Mouse (Mus musculus) adrenal gland, adult 8-10 months (tissue): ENCODE data around the gene Gm49355. TPM values are rescaled to one million over a fixed set of nuclear protein-coding genes. Genes with fewer than 3 reads are reported as not detected.

Source experiments
- DNase-seq: peaks from one replicate; pipeline ENCODE4 v3.0.0; 2022
- total RNA-seq, 4 experiments: library from RNA; stranded (reverse); gene quantifications; 2 replicates each; pipeline ENCODE4 v1.2.4; 2022

The Gm49355 gene
- total RNA-seq, 4 experiments from 2014 or later = 0.09 to 0.40 (median 0.19) TPM

DNA sequence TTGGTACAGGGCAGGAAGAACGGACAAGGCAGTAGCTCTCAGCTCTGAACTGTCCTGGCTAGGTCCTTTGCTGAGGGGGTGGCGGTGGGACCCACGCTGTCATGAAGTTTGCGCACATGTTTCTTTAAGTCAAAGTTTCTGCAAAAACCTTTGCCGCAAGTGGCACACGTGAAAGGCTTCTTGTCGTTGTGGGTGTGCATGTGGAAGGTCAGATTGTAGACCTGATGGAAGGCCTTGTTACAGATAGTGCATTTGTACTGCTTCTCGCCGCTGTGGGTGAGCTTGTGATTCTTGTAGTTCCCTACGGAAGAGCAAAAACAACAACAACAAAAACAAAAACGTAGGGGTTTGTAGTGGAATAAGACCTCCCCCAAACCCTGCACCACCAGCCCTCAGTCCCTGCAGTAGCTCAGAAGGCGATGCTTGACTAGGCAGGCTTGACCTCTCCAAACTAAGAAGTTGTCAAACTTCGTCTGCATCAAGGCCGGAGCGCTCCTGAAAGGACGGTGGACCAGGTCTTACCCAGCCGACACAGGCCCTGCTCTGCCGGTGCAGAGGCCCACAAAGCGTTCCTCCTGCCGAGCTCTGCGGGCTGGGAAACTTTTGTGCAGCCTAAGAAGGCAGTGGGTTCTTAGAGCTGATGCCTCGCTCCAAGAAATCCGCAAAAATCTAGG is 58.8 kb downstream of the Gm49355 start:
- no peak for DNase-seq

GRCm38 (mm10) chr14:12343451-12343941 is 59.7 kb downstream of the Gm49355 start:
- no peak for DNase-seq

GRCm38 (mm10) chr14:12344061-12344745 is 60.4 kb downstream of the Gm49355 start:
- no peak for DNase-seq

GRCm38 (mm10) chr14:12344746-12345240 is 61.0 kb downstream of the Gm49355 start:
- no peak for DNase-seq

DNA sequence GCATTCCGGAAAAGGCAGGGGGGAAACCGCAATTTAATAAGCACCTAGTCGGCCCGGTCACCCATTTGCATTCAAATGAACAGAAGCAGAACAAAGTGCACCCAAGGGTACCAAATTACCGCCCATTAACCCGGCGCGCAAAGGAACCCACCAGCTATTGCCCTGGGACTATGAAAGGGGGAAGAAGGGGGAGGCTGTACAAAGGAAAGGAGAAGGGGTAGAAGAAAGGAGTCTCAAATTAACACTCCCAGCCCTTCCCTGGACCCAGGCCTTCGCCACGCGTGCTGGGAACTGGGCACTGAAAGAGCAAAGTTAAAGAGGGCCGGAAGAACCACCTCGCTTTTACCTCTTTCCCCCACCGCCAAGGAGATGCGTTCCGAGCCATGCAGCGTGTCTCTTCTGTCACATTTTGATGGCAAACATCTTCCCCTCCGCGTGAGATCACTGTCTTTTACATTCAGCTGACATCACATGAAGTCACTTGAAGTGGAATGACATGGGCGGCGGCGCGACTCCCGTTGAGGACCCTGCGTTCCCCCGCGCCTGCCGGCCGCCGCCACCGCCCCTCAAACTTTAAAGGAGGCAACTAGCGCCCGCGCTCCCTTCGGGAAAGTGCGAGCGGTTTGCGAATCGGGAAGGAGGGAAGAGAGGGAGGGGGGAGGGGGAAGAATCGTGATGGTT is 61.6 kb downstream of the Gm49355 start:
- DNase-seq = no peak

DNA sequence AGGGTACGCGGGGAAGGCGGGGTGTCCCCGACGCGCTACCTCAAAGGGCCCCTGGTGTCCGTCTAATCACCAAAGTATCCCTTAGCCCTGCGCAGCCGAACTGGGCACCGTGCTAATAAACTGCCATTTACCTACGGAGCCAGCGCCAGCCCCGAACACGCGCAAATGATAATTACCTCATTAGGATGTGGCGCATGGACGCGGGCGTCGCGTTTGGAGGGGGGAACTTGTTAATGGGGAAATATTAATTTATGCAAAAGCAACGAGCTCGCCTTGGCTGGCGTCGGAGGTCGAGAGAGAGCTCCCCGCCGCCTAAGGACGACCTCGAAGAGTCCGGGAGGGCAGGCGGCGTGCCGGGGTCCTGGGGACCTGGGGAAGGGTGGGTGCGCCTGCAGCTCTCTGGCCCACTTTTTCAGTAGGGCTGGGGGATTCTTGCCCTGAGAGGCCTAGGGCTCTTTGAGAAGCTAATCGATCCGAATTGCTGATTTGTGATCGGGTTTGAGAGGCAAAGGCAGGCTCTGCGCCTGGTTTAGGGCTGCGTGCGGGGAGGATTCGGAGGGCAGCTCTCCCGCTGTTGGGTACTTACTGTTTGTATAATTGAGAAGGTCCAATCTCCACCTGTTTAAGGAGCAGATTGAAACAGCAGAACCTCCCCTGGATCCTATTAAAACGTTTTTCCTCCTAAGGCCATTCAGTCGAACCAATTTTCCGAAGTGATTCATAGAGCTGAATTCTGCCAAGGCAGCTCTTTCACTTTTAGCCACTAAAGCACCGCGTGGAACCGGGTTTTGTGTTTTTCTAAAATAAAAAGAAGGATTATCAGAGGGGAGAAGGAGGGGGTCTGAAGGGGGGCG is 62.5 kb downstream of the Gm49355 start:
- DNase-seq = no peak

DNA sequence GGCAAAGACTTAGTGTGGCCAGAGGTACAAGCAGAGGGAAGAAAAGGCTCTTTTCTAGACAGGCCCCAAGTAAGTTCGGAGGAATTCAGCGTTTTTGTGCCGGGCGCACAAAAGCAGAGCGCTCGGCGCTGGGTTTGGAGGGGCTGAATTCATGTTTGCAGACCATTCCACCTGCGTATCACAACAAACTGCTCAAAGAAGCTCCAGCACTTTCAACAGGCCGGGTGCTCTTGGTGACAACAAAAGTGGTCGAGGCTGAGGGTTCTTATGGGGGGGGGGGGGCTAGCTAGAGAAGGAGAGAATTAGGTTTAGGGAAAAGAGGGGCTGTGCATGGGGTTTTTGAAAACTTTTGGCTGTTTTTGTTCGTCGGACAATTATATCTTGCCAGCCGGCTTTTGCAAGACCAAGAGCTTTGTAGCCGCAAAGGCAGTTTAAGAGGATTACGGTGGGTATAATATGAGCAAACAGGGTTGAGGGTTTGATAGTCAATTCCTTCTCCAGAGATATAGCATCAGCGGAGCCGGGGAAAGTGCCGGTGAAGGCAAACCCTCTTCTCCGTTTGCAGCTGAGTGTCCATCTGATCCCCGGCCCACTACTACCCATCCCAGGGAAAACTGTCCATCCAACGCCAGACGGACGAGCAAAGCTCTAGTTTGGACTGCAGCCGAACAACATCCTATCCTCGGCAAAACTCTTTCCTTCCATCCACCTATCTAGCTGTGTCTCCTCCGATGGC is 63.3 kb downstream of the Gm49355 start:
- no peak for DNase-seq

GRCm38 (mm10) chr14:12348089-12348488 is 64.3 kb downstream of the Gm49355 start, which contains the start of gene Fezf2:
Fezf2 (minus strand) TSS chr14:12348189.
- no peak for DNase-seq

- DNase-seq = no peak
Observed at GRCm38 (mm10) chr14:12349334-12350090, 65.7 kb downstream of the Gm49355 start.

DNA sequence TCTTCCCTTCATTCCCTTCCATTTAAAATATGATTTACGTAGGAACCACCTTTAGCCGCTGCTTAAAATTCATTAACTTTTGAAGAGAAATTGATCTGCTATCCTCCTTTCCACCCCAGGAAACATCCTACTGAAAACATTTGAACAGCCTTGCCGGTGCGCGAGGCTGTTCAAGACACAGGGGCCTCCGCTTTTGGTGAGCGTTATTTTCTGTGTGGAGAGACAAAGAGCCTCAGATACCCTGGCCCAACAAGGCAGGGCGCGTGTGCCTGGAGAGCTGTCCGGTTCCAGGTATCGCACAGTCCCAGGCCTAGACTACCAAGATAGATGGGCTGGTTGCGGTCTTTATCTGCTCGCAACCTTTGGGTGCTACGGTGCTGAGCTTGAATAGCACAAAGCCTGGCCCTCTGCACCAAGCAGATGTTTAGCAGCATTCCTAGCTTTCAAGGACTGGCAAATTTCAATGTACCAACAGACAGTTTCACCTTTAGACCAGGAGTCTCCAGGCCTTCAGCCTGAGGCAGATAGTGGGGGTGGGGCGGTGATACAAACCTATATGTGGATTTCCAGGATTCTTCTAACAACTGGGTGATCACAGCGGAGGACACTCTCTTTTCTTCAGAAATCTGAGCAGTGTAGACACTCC is 66.6 kb downstream of the Gm49355 start:
- no peak for DNase-seq

Other genes starting within 250 kb of the Gm49355 start
- 10 to 100 TPM; 40.2 to 50.1 (median 41.7) TPM for gene 3830406C13Rik, start 197 bp downstream of the Gm49355 start, total RNA-seq
- gene Fezf2, start 64.2 kb downstream of the Gm49355 start, total RNA-seq = not detected